Mouse (Mus musculus) liver, embryonic 14.5 days (tissue): ENCODE measurements around the gene Sipa1l3. TPM values are rescaled to one million over a fixed set of nuclear protein-coding genes. Genes with fewer than 3 reads are reported as not detected.
A peak's percentile ranks its signal among the peaks of the same experiment; 100 is the strongest.

Source experiments
- ATAC-seq: fragments of 200-750 bp; cut with Nextera tagmentation; 2 replicates; pipeline ENCODE4 v1.8.0; 2017; ENCODE audit warnings: moderate number of reproducible peaks, mild to moderate bottlenecking, moderate library complexity; ENCODE audit not compliant: insufficient read depth
- DNase-seq, 3 experiments: peaks; one replicate each; pipeline ENCODE4 v3.0.0-alpha.2; 2012 to 2013; ENCODE audit warnings: low read depth in 3 of 3, low spot score in 3 of 3
- H3K27ac ChIP-seq: fragments of 300-500 bp; sonication (generic); 2 replicates; pipeline ENCODE4 v1.5.1; 2014; ENCODE audit warnings: moderate library complexity, mild to moderate bottlenecking, control low read depth, inconsistent platforms
- H3K27me3 ChIP-seq: fragments of 300-500 bp; sonication (generic); 2 replicates; pipeline ENCODE4 v1.6.1; 2014; ENCODE audit warnings: mild to moderate bottlenecking, low read length, moderate library complexity; ENCODE audit not compliant: control insufficient read depth, insufficient read depth
- H3K36me3 ChIP-seq: fragments of 300-500 bp; sonication (generic); replicated peaks from 2 replicates; pipeline ENCODE4 v1.6.1; 2014; ENCODE audit warnings: low read depth; ENCODE audit not compliant: control insufficient read depth, insufficient read depth
- H3K4me1 ChIP-seq, 2 experiments: fragments of 200-500 bp in 1 of 2; fragments of 300-500 bp in 1 of 2; sonication (generic) in 1 of 2; replicated peaks; 2 replicates each; pipeline ENCODE4 v1.6.1; 2012 to 2014; ENCODE audit warnings: antibody characterized with exemption in 1 of 2, inconsistent platforms in 1 of 2, low read length in 1 of 2; ENCODE audit not compliant: control insufficient read depth in 2 of 2, insufficient read depth in 2 of 2
- H3K4me2 ChIP-seq: fragments of 300-500 bp; sonication (generic); 2 replicates; pipeline ENCODE4 v1.6.1; 2014; ENCODE audit warnings: low read depth, mild to moderate bottlenecking, control low read depth, moderate library complexity
- H3K4me3 ChIP-seq, 2 experiments: fragments of 200-500 bp in 1 of 2; fragments of 300-500 bp in 1 of 2; sonication (generic) in 1 of 2; 2 replicates each; pipeline ENCODE4 v1.5.1; 2012 to 2014; ENCODE audit warnings: low read depth in 2 of 2, low read length in 2 of 2, mild to moderate bottlenecking in 2 of 2, control low read depth in 1 of 2, inconsistent platforms in 1 of 2, moderate library complexity in 1 of 2; ENCODE audit not compliant: insufficient read depth in 1 of 2
- H3K9ac ChIP-seq: fragments of 300-500 bp; sonication (generic); replicated peaks from 2 replicates; pipeline ENCODE4 v1.6.1; 2014; ENCODE audit warnings: mild to moderate bottlenecking, control low read depth, moderate library complexity
- H3K9me3 ChIP-seq: fragments of 300-500 bp; sonication (generic); 2 replicates; pipeline ENCODE4 v1.6.1; 2016; ENCODE audit warnings: low read length, mixed read lengths; ENCODE audit not compliant: control insufficient read depth
- CTCF ChIP-seq: IDR thresholded peaks from 2 replicates; pipeline ENCODE4 v1.5.1; 2016; ENCODE audit warnings: antibody characterized with exemption, low read depth, control low read depth
- EP300 ChIP-seq: IDR thresholded peaks from 2 replicates; pipeline ENCODE4 v1.6.1; 2016; ENCODE audit warnings: antibody characterized with exemption, low read depth
- WGBS: fragments of 180-500 bp; shearing (Covaris S2); extraction: QIAGEN DNeasy Blood & Tissue Kit; methylation state at CpG from one replicate; pipeline ENCODE4 v1.1.7; 2014; ENCODE audit not compliant: insufficient replicate concordance; 5-methylcytosine and 5-hydroxymethylcytosine counted together
- polyA plus RNA-seq, 2 experiments: library from polyadenylated mRNA; depleted of rRNA in 1 of 2; stranded (reverse) in 1 of 2; unstranded in 1 of 2; fragments of >200 nt; fragmentation: Nextera tagmentation in 1 of 2; extraction: Ambion mirVana in 1 of 2; gene quantifications; 2 replicates each; pipeline versions ENCODE4 v1.2.1 to v1.2.3; 2012 to 2014

Sipa1l3 gene
- polyA plus RNA-seq, 2 experiments, result 1.8 to 4.9 TPM

GRCm38 (mm10) chr7:29335841-29336671 lies 182.4 kb downstream of the Sipa1l3 start:
- 74% methylated on average over 6 of the region's 6 CpGs for WGBS
- peaks cover 32 to 53% of the 10 kb centered on the region in 2 experiments for H3K4me1 ChIP-seq

GRCm38 (mm10) chr7:29335276-29335675 lies 183.2 kb downstream of the Sipa1l3 start:
- DNase-seq (no peak), ATAC-seq (no peak)
- no peaks in the 10 kb centered on the region for H3K36me3 ChIP-seq
- H3K27me3 ChIP-seq, result no peaks in the 10 kb centered on the region
- H3K4me1 ChIP-seq, result peaks cover 29 to 45% of the 10 kb centered on the region in 2 experiments
- no peak overlapping the region for H3K4me3 ChIP-seq
- TF ChIP-seq EP300, result no peak
- TF ChIP-seq CTCF, result peak; percentile 63
- H3K9me3 ChIP-seq, result no peaks in the 10 kb centered on the region
- no peak overlapping the region for H3K9ac ChIP-seq
- H3K27ac ChIP-seq, result no peak overlapping the region
- no peak overlapping the region for H3K4me2 ChIP-seq

More at GRCm38 (mm10) chr7:29335841-29336671, 182.4 kb downstream of the Sipa1l3 start:
- ATAC-seq (no peak), DNase-seq (no peak)
- Histone ChIP-seq H3K9me3 (no peaks in the 10 kb centered on the region), H3K9ac (no peak overlapping the region), H3K27ac (no peak overlapping the region), H3K4me2 (no peak overlapping the region), H3K4me3 (no peak overlapping the region), H3K36me3 (no peaks in the 10 kb centered on the region), H3K27me3 (no peaks in the 10 kb centered on the region)
- no peak for TF ChIP-seq EP300
- no peak for TF ChIP-seq CTCF

- no peak overlapping the region for H3K27ac ChIP-seq
Measured at GRCm38 (mm10) chr7:29334156-29334555, 184.3 kb downstream of the Sipa1l3 start.

GRCm38 (mm10) chr7:29328984-29329383 lies 189.5 kb downstream of the Sipa1l3 start:
- ATAC-seq (no peak), DNase-seq (no peak)
- no peaks in the 10 kb centered on the region for H3K9me3 ChIP-seq
- H3K4me2 ChIP-seq, result no peak overlapping the region
- WGBS, result 86% methylated on average over 16 of the region's 16 CpGs
- peaks cover 0 to 5% of the 10 kb centered on the region in 2 experiments; a peak in 1 of 4 replicates for H3K4me1 ChIP-seq
- no peak overlapping the region for H3K27ac ChIP-seq
- no peaks in the 10 kb centered on the region; the same call in 1 of the 2 replicates for H3K36me3 ChIP-seq
- H3K27me3 ChIP-seq, result no peaks in the 10 kb centered on the region
- no peak overlapping the region for H3K9ac ChIP-seq
- TF ChIP-seq EP300 (no peak), CTCF (no peak)
- H3K4me3 ChIP-seq, result no peak overlapping the region

More at GRCm38 (mm10) chr7:29334156-29334555, 184.3 kb downstream of the Sipa1l3 start:
- no peak for ATAC-seq
- Histone ChIP-seq H3K4me1 (peaks cover 18 to 34% of the 10 kb centered on the region in 2 experiments), H3K27me3 (no peaks in the 10 kb centered on the region), H3K4me3 (no peak overlapping the region), H3K4me2 (no peak overlapping the region), H3K36me3 (no peaks in the 10 kb centered on the region), H3K9ac (no peak overlapping the region), H3K9me3 (no peaks in the 10 kb centered on the region)
- 68% methylated on average over 7 of the region's 7 CpGs for WGBS
- no peak for DNase-seq
- TF ChIP-seq CTCF, result no peak
- TF ChIP-seq EP300, result no peak

- Histone ChIP-seq H3K27me3 (no peaks in the 10 kb centered on the region), H3K36me3 (no peaks in the 10 kb centered on the region; the same call in 1 of the 2 replicates), H3K9me3 (no peaks in the 10 kb centered on the region), H3K27ac (no peak overlapping the region), H3K9ac (no peak overlapping the region), H3K4me3 (no peak overlapping the region), H3K4me2 (no peak overlapping the region), H3K4me1 (no peaks in the 10 kb centered on the region)
- 74% methylated on average over 6 of the region's 6 CpGs for WGBS
- TF ChIP-seq CTCF, result no peak
- no peak for TF ChIP-seq EP300
- DNase-seq, result no peak
- ATAC-seq, result no peak
Measured at GRCm38 (mm10) chr7:29327087-29327486, 191.4 kb downstream of the Sipa1l3 start.
